Mouse (Mus musculus): ENCODE measurements around the gene Olfr309.
"Not testable (repeated sequence)": the region's sequence is repeated elsewhere in the genome, so short reads cannot be mapped to it uniquely, and the experiment has no call there.

Olfr309 gene

DNA sequence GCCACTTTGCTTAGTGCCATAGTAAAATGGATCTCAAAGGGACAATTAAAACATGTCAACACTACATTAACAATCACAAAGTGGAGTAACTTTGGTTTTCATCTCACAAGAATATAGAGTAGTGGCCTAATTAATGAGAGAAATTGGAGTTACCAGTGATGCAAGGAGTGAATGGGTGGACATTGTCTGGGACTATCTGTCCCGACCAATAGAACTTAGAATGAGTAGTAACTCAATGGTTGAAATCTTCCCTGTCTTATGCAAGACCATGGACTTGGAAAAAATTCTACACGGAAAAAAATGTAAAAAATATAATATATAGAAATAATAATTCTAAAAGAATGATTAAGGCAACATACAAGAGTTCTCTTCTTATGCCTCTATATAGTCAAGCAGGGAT lies at the start of gene Olfr309:
TSS of gene Olfr309 (minus strand) at position 101 of the 400 bp plus-strand sequence.
- DNase-seq (ENCODE audit: low spot score in 2 of 2), result no peak

- not testable (repeated sequence) for DNase-seq (ENCODE audit: low spot score in 2 of 2)
Observed at GRCm38 (mm10) chr7:86346296-86346695, 32.8 kb upstream of the Olfr309 start.

DNA sequence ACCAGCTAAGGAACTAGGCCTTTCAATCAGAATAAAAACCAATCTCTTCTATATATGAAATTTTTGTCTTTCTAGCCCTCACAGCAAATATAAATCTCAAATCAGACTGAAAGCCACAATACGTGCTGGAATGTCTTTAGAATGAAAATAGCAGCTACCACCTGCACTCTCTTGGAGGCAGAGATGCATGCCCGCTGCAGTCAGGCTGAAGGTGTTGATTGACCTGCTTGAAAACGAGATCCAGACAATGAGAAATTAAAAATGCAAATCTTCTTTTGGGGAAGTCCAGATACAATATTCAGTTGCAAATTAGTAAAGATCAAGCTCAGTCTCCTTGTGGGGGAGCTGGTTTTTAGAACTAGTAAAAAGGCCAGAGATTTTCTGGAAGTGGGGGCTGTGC lies 30.7 kb upstream of the Olfr309 start:
- DNase-seq (ENCODE audit: low spot score in 2 of 2), result no peak

DNA sequence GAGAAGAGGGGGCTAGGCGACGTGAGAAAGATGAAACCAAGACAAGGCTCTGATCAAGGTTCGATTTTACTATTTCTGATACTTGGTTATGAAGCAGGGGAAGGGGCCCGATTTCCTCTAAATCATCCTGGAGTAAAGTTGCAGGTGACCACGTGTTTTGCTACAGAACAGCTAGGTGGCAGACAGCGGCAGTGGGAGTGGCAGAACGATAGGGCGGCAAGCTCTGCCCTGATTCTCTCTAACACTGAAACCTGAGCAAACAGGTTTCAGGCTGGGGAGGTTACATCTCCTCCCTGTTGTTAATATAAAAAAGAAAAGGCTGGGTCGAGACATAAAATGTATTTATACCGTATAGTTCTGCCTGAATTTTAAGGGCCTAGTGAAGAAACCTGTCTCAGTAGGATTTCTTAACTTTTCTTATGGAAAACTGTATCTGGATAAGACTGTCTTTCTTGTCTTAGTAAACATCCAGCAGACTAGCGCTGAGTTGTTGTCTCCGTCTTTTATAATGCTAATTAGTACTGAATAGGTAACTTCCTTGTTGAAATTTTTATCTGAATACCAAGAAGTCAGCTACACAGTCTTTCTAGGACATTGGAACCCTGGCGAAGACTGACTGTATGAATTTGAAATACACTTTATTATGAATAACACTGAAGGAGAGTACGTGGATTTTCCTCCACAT lies 29.5 kb upstream of the Olfr309 start:
- no peak for DNase-seq (ENCODE audit: low spot score in 2 of 2)

DNA sequence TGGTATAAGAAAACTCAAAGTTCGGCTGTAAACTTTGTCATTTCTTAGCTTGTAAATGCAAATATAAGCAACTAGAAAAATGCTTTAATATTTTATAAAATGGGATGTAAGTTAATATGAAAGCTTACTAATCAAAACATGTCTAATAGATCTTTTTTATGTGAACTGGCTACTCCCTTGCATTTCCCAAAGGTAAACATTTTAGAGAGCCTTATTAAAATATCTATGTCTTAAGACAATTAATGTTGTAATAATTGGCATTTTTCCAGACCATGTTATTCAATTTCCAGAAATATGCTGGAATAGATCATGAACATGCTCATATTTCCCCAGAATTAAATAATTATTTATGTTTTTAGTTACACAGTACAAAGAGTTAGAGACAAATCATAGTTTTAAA lies 24.0 kb upstream of the Olfr309 start, which contains the start of gene Olfr307:
TSS of gene Olfr307 (minus strand) at position 101 of the 400 bp plus-strand sequence.
- no peak for DNase-seq (ENCODE audit: low spot score in 2 of 2)

DNA sequence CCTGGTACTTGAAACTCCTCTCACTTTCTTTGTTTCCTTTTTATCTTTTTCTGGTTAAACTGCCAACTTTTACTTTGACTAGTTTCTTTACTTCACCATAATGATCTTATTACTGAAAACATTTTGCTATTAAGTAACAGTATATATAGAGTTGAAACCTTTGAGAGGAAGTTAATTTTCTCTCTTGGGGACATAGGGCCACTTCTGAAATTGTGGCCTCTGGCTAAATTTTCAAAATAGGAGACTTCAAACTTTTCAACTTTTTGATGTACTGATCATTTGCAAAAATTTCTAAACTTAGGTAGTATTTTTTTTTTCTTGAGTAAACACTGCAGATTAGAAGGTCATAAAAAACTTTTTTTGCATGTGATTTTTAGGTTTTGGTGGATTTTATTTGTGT lies 12.0 kb upstream of the Olfr309 start, which contains the start of gene Olfr308:
TSS of gene Olfr308 (minus strand) at position 101 of the 400 bp plus-strand sequence.
- no peak for DNase-seq (ENCODE audit: low spot score in 2 of 2)

DNA sequence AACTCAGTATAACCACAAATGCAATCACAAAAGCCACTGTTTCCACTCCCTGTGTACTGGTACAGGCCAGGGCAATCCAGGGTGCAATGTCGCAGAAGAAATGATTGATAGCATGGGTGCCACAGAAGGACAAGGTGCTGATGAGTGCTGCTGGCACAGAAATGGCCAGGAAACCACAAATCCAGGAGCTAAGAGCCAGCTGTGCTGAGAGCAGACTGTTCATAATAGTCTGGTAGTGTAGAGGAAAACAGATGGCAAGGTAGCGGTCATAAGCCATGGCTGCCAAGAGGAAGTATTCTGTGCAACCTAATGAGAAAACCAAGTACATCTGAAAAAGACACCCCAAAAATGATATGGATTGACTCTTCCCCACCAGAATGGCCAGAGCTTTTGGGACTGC lies 7.8 kb upstream of the Olfr309 start:
- no peak for DNase-seq (ENCODE audit: low spot score in 2 of 2)

GRCm38 (mm10) chr7:86277072-86277471 lies 36.4 kb downstream of the Olfr309 start, which contains the start of gene Olfr310:
Gene Olfr310, minus strand, starts transcription at chr7:86277172.
- DNase-seq (ENCODE audit: low spot score in 2 of 2), result no peak
